ENCODE assay signal across 14 mouse cellular contexts in genomic region chr10:60937517-60937866, GRCm38 (mm10).
DNase-seq lines count a peak whose midpoint lies in the region; ATAC-seq lines count a peak whose summit lies in the region.
"Had no signal": no experiment of that assay in that cellular context is flagged by ENCODE, and none has a peak within 500 bp of the region (broad histone marks: within the 10 kb centered on the region; RNA-seq: fewer than 3 reads in every experiment).

No protein-coding gene starts in this region.

- H3K27ac ChIP-seq in midbrain, embryonic 11.5 days (ENCODE audit: low read depth, low read length): no peak overlapping the region
- H3K27ac ChIP-seq: heart, embryonic 13.5 days; limb, embryonic 13.5 days; neural tube, embryonic 12.5 days had no signal

- H3K4me1 ChIP-seq in midbrain, embryonic 11.5 days (ENCODE audit: control insufficient read depth, insufficient read depth, low read length): peaks cover 25% of the 10 kb centered on the region

- no peak overlapping the region for H3K4me2 ChIP-seq in midbrain, embryonic 11.5 days
- H3K4me2 ChIP-seq: limb, embryonic 13.5 days; neural tube, embryonic 12.5 days had no signal

- peak; percentile 35 for DNase-seq in left cerebral cortex, postnatal 4 days
- DNase-seq in left cerebral cortex, adult 11 months (ENCODE audit: low spot score): no peak
- peak; percentile 22 for DNase-seq in Muller cell, postnatal 12 days (ENCODE audit: inconsistent ontology term)
- DNase-seq in adipocyte (ENCODE audit: low spot score): peak; percentile 34
- no peak for DNase-seq in midbrain, embryonic 11.5 days (ENCODE audit: low spot score, missing footprints)
- DNase-seq in kidney, adult 9 months: no peak
- DNase-seq in ovary, postnatal 36 days (ENCODE audit: low spot score): no peak
- DNase-seq: adrenal gland, postnatal 36 days; cerebellum, adult 9-11 months; kidney, adult 2 months had no signal

- peaks cover 14% of the 10 kb centered on the region for H3K27me3 ChIP-seq in midbrain, embryonic 11.5 days (ENCODE audit: control insufficient read depth, insufficient read depth, low read length)
- H3K27me3 ChIP-seq: heart, embryonic 13.5 days; neural tube, embryonic 12.5 days had no signal

- WGBS in midbrain, embryonic 11.5 days: 53% methylated on average over 7 of the region's 7 CpGs

- peak; percentile 43 for ATAC-seq in midbrain, embryonic 11.5 days (ENCODE audit: low FRiP score)
- ATAC-seq: CD4-positive, CD25-positive, alpha-beta regulatory T cell, adult 4 months had no signal

- H3K4me3 ChIP-seq in midbrain, embryonic 11.5 days (ENCODE audit: low read depth, low read length): no peak overlapping the region
- H3K4me3 ChIP-seq: heart, embryonic 13.5 days; limb, embryonic 13.5 days; neural tube, embryonic 12.5 days had no signal

- intact Hi-C loops in left cerebral cortex, postnatal 4 days (cut with DNase I): no loop called here

- no peak overlapping the region for H3K9ac ChIP-seq in midbrain, embryonic 11.5 days (ENCODE audit: low read length)
- H3K9ac ChIP-seq: limb, embryonic 13.5 days; neural tube, embryonic 12.5 days had no signal

- no peaks in the 10 kb centered on the region for H3K9me3 ChIP-seq in midbrain, embryonic 11.5 days (ENCODE audit: control insufficient read depth, low read length)
- H3K9me3 ChIP-seq: heart, embryonic 13.5 days; limb, embryonic 13.5 days; neural tube, embryonic 12.5 days had no signal

- H3K36me3 ChIP-seq in midbrain, embryonic 11.5 days (ENCODE audit: control insufficient read depth, insufficient read depth, low read length): no peaks in the 10 kb centered on the region
- H3K36me3 ChIP-seq: heart, embryonic 13.5 days; limb, embryonic 13.5 days; neural tube, embryonic 12.5 days had no signal

Comparison
In these comparisons a context has a peak if more than half of its experiments do, and no peak if none do; other contexts are left out.
1. DNase-seq: peak in left cerebral cortex, postnatal 4 days (single experiment), Muller cell, postnatal 12 days (single experiment) and adipocyte (single experiment); none in left cerebral cortex, adult 11 months (single experiment), midbrain, embryonic 11.5 days (single experiment), kidney, adult 9 months (single experiment) and ovary, postnatal 36 days (single experiment).